Mouse (Mus musculus): ENCODE results near the gene Tmem238. TPM values are rescaled to one million over a fixed set of nuclear protein-coding genes. Genes with fewer than 3 reads are reported as not detected.

The Tmem238 gene
- polyA plus RNA-seq, 1 experiment from 2014 or later: 2.5 TPM

DNA sequence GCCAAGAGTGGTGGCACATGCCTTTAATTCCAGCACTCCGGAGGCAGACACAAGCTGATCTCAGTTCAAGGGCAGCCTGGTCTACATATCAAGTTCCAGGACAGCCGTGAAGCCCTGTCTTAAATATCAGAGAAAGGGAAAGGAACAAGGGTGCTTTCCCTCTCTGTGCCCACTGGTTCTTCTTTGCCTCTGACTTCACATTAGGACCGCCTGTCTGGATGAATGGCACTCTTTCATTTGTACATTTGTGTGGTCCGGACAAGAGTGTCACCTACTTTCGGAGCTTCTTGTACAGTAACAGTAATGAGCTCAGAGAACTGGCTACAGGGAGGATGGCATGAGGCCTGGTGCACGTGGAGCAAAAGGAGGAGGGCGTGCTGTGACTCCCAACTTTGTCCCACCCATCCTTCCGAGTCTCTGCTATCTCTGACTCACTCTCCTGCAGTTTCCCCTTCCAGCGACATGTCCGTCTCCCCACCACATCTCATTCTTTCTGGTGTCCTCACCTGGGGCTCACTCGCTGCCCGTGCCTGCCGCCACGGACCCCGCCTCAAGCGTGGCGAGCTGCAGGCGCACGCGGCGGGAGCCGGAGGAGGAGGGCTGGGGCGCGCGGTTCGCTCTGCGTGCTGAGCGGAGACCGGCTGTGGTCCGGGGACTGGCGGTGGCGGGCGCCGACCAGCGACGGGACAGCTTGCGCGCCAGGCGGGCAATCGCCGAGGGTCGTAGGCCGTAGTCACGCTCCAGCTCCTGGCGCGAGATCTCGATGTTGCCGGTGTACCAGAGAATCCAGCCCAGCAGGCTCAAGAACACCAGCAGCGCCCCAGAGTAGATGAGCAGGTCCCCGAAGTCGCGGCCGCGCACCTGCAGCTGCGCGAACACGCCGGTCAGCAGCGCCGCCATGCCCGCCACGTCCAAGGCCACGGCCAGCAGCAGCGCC, 689 bp downstream of the Tmem238 start:
- peak; percentile 51 for ATAC-seq
- peak overlapping the region; percentile 58 for H3K27ac ChIP-seq
- H3K9me3 ChIP-seq: no peaks in the 10 kb centered on the region
- peak overlapping the region; percentile 90 for H3K4me2 ChIP-seq (replicated peaks)
- H3K9ac ChIP-seq (replicated peaks): peak overlapping the region; percentile 81
- WGBS: 2% methylated on average over 64 of the region's 64 CpGs
- 0 out of 2 replicates have a peak, but pooled peaks cover 1% of the 10 kb centered on the region for H3K36me3 ChIP-seq
- H3K27me3 ChIP-seq: peaks cover 23% of the 10 kb centered on the region; the same call in 1 of the 2 replicates
- peak overlapping the region; percentile 55 for H3K4me3 ChIP-seq (replicated peaks)
- peaks cover 19% of the 10 kb centered on the region for H3K4me1 ChIP-seq (replicated peaks)

DNA sequence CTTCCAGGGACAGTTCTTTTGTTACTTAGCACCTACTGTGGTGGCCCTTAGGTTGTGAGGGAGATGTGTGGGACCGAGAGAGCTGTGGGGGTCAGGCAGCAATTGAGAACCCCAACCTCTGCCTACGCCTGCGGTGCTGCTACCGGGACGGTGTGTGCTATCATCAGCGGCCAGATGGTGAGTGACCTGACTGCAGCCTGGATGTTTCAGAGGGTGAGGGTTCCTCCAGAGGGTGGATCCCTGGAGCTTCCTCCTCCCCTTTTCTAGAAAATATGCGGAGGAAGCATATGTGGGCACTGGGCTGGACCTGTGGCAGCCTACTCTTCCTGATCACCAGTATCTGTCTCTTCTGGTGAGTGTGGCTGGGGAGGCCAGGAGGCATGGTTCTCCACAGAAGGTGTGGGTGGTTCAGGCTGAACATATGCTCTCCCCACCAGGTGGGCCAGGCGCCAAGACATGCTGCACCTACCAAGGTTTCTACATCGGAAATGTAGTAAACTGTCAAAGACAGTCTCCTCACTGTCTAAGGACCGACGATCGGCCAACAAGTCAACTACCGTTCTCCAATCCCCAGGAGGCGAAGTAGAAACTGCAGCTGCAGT, 5.7 kb downstream of the Tmem238 start:
- WGBS: 87% methylated on average over 14 of the region's 14 CpGs
- H3K27ac ChIP-seq: no peak overlapping the region

DNA sequence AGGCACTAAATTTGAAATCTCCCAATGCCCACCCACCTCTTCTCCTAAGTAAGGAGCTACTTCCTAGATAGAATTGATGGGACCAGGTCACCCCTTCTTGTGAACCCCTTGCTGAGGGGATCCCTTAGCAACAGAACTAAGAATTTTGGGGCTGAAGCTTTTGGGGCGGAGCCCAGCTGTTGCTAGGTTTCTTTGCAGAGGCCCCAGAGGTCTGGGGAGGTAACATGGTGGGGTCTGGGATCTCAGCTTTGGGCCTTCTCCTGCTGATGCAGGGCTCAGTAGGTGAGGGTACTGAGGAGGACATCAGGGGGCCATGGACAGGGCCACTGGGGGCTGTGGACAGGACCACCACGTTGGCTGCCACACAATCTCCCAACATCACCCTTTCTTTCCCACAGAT, 6.7 kb downstream of the Tmem238 start, which contains the start of the genes Il11 and Tmem190:
TSS of gene Il11 (minus strand) at position 101 of the 400 bp plus-strand sequence.
TSS of gene Tmem190 (plus strand) at position 179 of the 400 bp plus-strand sequence.
- no peak within 1 kb of the TSS for H3K4me3 ChIP-seq (replicated peaks)
- no peak within 1 kb of the TSS for H3K9ac ChIP-seq (replicated peaks)
- peaks cover 2% of the 10 kb centered on the region for H3K4me1 ChIP-seq (replicated peaks)
- H3K36me3 ChIP-seq: no peaks in the 10 kb centered on the region
- no peak within 1 kb of the TSS for H3K27ac ChIP-seq
- H3K27me3 ChIP-seq: peaks cover 40% of the 10 kb centered on the region
- H3K9me3 ChIP-seq: no peaks in the 10 kb centered on the region
- no peak within 1 kb of the TSS for H3K4me2 ChIP-seq (replicated peaks)
- no peak for ATAC-seq
- WGBS: 70% methylated on average over 2 of the region's 2 CpGs

More for the DNA sequence above, 5.7 kb downstream of the Tmem238 start:
- Histone ChIP-seq H3K4me1 (replicated peaks) (peaks cover 6% of the 10 kb centered on the region), H3K4me2 (replicated peaks) (no peak overlapping the region), H3K4me3 (replicated peaks) (no peak overlapping the region), H3K9me3 (no peaks in the 10 kb centered on the region), H3K9ac (replicated peaks) (no peak overlapping the region), H3K36me3 (no peaks in the 10 kb centered on the region), H3K27me3 (peaks cover 35% of the 10 kb centered on the region)
- ATAC-seq: no peak

DNA sequence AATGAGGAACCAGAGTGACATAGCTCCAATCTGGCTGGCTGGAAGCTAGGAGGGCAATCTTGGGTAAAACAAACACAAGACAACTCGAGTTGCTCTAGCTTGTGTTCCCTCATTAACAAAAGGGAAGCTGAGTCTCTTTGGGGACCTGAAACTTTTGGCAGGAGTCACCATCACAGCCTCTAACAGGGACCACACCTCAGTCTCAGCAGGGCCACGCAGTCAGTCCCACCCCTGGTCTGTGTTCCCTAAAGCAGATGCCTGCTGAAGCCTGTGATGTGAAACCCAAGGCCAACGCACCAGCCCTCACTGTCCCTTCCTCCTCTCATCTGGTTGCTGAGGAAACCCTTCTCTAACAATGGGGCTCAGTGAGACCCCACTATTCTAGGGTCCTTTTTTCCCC, 7.3 kb downstream of the Tmem238 start:
- WGBS: 49% methylated on average over 3 of the region's 3 CpGs
- no peaks in the 10 kb centered on the region for H3K36me3 ChIP-seq
- no peak for ATAC-seq
- peaks cover 4% of the 10 kb centered on the region for H3K4me1 ChIP-seq (replicated peaks)
- H3K9ac ChIP-seq (replicated peaks): no peak overlapping the region
- peaks cover 40% of the 10 kb centered on the region for H3K27me3 ChIP-seq
- no peaks in the 10 kb centered on the region for H3K9me3 ChIP-seq
- H3K27ac ChIP-seq: no peak overlapping the region
- no peak overlapping the region for H3K4me3 ChIP-seq (replicated peaks)
- H3K4me2 ChIP-seq (replicated peaks): no peak overlapping the region

DNA sequence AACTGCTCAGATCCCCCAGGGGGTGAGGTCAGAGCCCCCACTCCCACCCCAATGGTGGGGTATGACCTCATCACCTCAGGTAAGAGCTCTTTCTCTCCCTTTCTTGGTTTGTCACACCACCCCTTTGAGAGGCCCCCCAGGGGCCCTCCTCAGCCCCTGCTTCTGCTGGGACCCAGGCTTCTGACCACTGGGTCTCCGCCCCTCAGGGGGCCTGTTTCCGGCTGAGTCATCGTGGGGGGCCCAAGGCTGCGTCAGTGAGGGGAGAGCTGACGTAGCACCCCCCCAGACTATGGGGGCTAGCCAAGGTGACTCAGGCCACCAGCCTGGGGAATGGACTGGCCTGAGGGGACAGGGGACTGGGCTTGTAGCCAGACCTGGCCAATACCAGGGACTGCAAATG, 9.5 kb downstream of the Tmem238 start:
- Histone ChIP-seq H3K27ac (no peak overlapping the region), H3K4me1 (replicated peaks) (peaks cover 9% of the 10 kb centered on the region), H3K9ac (replicated peaks) (no peak overlapping the region), H3K4me3 (replicated peaks) (no peak overlapping the region), H3K4me2 (replicated peaks) (no peak overlapping the region), H3K9me3 (no peaks in the 10 kb centered on the region), H3K27me3 (peaks cover 60% of the 10 kb centered on the region), H3K36me3 (no peaks in the 10 kb centered on the region)
- no peak for ATAC-seq
- 43% methylated on average over 5 of the region's 5 CpGs for WGBS

DNA sequence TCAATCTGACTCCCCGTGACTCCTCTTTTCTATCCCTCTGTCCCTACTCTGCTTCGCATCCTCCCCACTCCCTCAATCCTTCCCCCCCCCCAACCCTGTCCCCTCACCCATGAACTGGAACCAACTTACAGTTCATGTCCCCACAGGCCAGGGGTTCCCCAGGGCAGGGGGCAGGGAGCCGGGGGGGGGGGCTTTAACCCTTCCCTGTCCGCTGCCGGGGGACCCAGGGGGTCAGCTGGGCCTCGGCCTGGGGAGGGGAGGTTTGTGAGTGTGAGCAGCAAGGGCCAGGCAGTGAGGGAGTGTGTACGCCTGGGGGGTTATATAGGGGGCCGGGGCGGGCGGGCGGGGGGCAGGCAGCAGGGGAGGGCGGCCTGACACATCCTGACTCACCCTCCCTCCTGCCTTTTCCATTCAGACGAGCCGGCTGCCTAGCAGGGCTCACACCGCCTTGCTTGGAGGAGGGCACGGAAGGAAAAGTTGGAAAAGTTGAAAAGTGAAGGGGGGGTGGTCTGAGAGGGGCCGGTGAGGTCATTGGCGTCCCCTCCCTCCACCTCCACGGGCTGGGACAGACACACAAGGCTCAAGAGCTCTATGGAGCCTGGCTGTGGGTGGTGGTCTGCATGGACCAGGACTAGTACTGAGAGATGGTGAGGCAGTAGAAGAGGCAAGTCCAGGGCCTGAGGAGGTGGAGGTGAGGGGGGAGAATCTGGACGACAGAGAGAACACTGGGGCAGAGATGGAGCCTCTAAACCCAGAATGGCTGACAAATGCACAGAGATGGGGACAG, 11.4 kb downstream of the Tmem238 start:
- Histone ChIP-seq H3K4me2 (replicated peaks) (no peak overlapping the region), H3K27me3 (peaks cover 63% of the 10 kb centered on the region), H3K9ac (replicated peaks) (no peak overlapping the region), H3K4me3 (replicated peaks) (no peak overlapping the region), H3K36me3 (no peaks in the 10 kb centered on the region), H3K4me1 (replicated peaks) (peaks cover 9% of the 10 kb centered on the region), H3K27ac (no peak overlapping the region), H3K9me3 (no peaks in the 10 kb centered on the region)
- 6% methylated on average over 15 of the region's 20 CpGs for WGBS
- ATAC-seq: no peak

DNA sequence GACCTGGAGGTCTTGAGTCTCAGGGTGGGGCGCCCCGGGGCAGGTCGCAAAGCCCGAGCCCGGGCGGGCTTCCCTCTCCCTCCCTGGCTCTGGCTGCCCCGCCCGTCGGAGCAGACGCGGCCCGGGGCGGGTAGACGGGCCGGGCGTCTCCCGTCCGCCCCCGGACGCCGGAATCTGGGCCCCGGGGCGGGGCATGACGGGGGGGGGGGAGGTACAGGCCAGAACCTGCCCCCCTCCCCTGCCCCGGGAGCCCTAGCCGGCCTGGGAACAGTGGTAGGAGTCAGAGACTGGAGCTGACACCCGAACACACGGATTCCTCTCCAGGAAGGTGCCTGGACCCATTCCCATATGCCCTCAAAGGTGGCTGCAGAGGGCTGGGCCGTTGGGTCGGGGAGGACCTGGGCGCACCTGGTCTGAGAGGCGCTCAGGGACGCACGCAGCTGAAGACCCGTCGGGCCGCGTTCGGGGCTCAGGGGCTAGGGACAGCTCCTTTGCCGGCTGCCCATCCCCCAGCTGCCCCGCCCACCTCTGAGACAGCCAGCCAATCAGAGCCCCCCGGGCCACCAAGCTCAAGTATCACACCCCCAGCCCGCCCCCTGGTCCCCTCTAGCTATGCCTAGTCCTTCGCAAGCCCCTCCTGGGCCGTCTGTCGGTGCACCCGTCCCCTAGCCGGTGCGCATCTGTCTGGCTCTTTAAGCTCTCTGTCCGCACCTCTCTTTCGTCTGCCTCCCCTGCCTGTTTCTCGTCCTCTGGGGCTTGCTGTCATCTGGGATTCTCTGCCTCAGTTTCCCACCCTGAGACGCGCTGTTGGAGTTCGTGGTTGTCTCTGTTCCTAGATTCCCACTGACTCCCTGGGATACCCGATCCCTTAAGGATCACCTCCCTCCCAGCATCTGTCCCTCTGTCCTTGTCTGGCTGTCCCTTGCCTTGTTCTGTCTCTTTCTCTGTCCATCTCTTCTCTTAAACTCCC, 12.3 kb downstream of the Tmem238 start:
- Histone ChIP-seq H3K9me3 (no peaks in the 10 kb centered on the region), H3K27me3 (peaks cover 63% of the 10 kb centered on the region), H3K36me3 (no peaks in the 10 kb centered on the region), H3K9ac (replicated peaks) (peak overlapping the region; percentile 48), H3K4me1 (replicated peaks) (peaks cover 9% of the 10 kb centered on the region), H3K4me3 (replicated peaks) (peak overlapping the region; percentile 34), H3K4me2 (replicated peaks) (peak overlapping the region; percentile 53), H3K27ac (no peak overlapping the region)
- ATAC-seq: peak; percentile 81
- under 1% methylated on average over 32 of the region's 56 CpGs for WGBS

DNA sequence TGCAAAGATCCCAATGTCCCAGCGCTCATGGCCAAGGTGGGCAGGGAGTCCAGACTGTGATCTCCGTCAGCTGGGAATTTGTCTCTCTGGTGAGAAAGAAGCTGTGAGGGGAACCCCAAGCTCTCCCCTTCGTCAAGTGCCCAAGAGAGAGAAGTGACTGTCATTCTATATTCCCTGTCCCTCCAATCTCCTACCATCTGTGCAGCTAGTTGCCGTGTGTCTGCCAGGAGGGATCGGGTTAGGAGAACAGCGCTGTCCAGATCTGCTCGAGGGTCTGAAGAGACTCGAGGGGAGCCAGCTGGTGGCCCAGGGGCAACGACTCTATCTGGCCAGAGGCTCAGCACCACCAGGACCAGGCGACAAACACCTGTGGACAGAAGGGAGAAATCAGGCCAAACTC, 13.3 kb downstream of the Tmem238 start:
- peaks cover 63% of the 10 kb centered on the region for H3K27me3 ChIP-seq
- H3K4me3 ChIP-seq (replicated peaks): no peak overlapping the region
- no peak overlapping the region for H3K4me2 ChIP-seq (replicated peaks)
- H3K9me3 ChIP-seq: no peaks in the 10 kb centered on the region
- no peak overlapping the region for H3K9ac ChIP-seq (replicated peaks)
- no peak overlapping the region for H3K27ac ChIP-seq
- H3K36me3 ChIP-seq: no peaks in the 10 kb centered on the region
- 53% methylated on average over 10 of the region's 10 CpGs for WGBS
- ATAC-seq: no peak
- H3K4me1 ChIP-seq (replicated peaks): peaks cover 9% of the 10 kb centered on the region

DNA sequence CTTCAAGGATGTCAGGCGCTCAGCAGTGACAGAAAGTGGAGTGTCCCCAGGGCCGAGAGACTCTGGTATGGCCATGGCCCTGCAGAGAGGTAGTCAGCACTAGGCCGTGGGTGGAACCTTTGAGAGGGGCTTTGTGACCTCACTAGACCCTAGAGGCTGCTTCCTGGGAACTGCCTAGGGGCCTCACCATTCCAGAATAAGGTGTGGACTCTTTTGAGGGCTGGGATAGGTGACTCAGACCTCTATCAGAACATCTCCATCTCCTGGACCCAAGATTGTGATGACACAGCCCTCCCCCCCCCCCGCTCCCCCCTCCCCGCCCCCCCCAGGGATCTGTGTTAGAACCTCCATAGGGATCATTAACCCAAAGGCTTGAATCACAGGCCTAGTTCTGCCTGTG, 18.3 kb downstream of the Tmem238 start, which contains the start of gene Fam71e2:
TSS of gene Fam71e2 (minus strand) at position 101 of the 400 bp plus-strand sequence.
- Histone ChIP-seq H3K4me3 (replicated peaks) (no peak within 1 kb of the TSS), H3K9ac (replicated peaks) (no peak within 1 kb of the TSS), H3K27ac (no peak within 1 kb of the TSS), H3K9me3 (no peaks in the 10 kb centered on the region), H3K4me1 (replicated peaks) (no peaks in the 10 kb centered on the region), H3K27me3 (peaks cover 16% of the 10 kb centered on the region), H3K4me2 (replicated peaks) (no peak within 1 kb of the TSS), H3K36me3 (no peaks in the 10 kb centered on the region)
- 73% methylated on average over 5 of the region's 5 CpGs for WGBS
- no peak for ATAC-seq

DNA sequence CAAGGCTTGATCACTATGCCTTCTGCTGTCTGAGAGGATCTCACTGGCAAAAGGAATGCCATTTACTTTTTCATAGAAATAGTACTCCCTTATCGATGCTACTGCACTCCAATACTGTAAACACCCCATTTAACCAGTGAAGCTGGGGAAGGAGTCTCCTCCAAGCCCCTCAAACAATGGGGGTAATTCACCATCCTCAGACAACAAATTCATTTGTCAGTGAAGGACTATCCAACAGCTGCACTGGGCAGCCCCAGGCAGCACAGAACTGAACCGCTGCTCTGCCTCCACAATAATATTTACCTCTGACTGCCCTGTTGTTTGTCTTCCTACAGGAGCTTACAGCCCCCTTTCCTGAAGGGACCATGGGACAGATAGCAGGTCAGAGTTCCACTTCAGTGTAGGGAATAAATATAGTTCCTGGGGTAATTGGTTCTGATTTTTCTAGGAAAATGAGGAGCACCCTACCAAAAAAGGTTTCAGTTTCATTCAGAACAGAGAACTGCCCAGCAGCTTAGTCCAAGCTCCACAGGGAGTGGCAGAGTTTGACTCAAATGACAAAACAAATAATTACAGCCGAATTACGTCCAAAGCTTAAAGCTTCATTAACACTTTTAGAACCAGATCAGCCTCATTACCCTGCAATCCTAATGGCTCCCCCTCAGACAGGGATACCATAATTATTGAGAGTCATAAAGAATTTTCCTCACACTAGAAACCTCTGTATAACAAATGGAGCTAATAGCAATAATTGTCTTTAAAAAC, 24.3 kb downstream of the Tmem238 start:
- Histone ChIP-seq H3K36me3 (no peaks in the 10 kb centered on the region), H3K27me3 (no peaks in the 10 kb centered on the region), H3K4me3 (replicated peaks) (no peak overlapping the region), H3K9ac (replicated peaks) (no peak overlapping the region), H3K4me2 (replicated peaks) (no peak overlapping the region), H3K9me3 (no peaks in the 10 kb centered on the region), H3K4me1 (replicated peaks) (no peaks in the 10 kb centered on the region), H3K27ac (no peak overlapping the region)
- no peak for ATAC-seq
- 18% methylated on average over 4 of the region's 4 CpGs for WGBS
